Mouse (Mus musculus) T-cell, adult 2 months (primary cell): ENCODE data around the gene Slc10a7.
"Not testable (repeated sequence)": the region's sequence is repeated elsewhere in the genome, so short reads cannot be mapped to it uniquely, and the experiment has no call there.

Experiments
- DNase-seq: peaks from one replicate; pipeline ENCODE4 v3.0.0; 2022; ENCODE audit warnings: low spot score

The Slc10a7 gene

DNA sequence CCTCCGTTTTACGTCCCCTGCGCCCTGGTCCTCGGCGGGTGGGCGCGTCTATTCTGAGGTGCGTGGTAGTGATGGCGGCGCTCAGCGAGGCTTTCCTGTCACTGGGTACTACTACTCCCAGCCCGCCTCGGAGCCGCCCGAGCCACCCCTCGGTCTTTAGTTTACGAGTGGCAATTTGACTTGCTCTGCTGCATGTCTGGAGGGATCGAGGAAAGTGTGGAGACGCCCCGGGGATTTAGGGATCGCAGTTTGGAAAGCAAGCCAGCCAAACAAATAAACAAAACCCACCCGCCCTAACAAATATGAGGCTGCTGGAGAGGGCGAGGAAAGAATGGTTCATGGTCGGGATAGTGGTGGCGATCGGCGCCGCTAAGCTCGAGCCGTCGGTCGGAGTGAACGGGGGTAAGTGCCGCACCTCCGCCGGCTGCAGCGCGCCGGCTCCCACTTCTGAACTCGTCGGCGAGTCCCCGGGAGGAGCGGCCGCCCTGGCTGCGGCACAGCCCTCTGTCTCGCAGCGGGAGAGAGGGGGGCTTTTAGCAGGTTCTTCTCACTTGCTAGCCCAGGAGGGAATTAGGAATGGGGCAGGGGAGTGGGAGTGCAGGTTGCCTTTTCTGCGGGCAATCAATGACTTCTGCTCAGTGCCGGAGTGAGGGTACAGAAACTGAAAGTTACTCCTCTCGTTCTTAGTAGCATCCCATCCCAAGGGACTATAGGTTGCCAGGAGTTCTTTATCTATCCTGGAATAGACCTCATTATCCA lies at the start of gene Slc10a7:
Gene Slc10a7 (plus strand): TSS at position 74 of the 759 bp plus-strand sequence.
- DNase-seq, result peak; percentile 81

DNA sequence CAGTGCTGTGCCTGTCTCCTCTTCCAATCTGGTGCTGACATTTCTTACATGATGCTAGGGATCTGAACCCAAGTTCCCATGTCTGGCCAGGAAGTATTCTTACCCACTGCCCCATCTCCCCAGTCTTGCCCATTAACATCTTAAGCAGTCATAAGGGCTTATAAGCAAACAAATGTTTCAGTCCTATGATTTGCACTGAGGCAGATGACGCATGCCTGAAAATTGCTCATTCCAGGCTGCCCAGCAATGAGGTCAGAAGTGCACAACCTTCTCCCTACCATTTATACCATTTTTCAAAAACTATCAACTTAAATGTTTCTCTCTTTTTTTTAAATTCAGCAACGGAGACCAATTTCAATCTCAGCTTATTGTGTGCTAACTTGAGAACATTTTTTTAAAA lies 45.2 kb upstream of the Slc10a7 start:
- no peak for DNase-seq

DNA sequence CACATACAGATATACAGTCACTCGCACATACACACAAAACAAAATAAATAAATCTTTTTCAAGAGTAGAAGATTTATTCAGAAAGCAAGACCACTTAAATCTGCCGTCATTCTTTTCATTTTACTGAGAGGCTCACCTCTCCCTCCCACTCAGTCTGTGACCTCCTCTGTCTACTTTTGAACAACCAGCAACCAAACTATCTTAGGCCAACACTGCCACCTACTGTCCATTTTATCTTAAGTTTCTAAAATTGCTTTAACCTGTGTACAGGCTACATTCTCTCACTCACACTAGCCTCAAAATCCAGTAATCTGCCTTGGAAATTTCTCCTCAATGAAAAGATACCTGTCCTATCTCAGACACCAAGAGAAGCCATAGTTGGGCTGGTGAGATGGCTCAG lies 41.3 kb upstream of the Slc10a7 start:
- DNase-seq, result no peak

DNA sequence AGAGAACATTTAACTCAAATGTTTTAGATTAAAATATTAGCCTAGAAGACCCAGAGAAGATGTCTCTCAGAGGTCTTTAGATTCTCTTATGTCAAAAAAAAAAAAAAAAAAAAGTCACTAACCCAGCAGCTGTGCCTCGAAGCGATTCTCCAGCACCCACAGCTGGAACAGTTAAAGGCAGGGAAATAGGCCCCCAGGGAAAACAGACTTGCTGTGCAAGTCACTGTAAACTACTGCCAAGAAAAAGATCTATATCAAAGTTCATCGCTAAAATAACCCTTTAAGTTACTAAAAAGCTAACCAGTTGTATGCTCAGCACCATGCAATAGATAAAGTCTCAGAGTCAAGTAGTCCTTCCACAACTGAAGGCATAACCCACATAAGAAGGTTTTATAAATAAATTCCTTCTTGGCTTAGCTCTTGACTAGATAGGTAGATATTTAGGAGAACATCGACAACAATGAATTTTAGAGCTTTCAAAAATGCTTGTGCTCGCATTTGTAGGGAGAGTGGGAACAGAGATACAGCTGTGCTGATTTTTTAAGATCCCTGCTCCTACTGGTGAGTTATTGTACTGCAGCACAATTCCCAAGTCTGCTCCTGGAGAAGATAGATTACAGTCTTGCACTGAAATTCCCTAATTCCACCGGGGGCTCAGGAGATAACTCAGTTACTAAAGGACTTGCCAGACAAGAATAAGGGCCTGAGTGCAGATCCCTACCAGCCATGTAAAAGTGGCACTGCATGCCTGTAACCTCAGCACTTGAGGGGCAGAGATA lies 31.9 kb upstream of the Slc10a7 start:
- no peak for DNase-seq

DNA sequence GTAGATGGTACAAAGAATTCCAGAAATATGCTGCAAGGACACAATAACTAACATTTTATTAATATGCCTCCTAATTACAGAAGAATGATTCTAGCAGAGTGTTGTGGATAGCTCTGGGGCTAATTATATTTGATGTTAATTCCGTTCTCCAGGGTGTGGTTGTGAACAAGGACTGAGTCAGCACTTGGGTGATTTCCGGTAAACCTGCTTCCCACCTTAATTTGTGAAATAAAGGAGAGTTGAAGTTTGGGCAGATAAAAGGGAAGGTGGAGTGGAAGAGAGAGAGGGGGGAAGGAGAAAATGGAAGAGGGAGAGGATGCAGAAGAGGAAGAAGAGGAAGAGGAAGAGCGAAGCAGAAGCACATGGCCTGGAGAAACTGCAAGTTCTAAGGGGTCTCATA lies 19.4 kb upstream of the Slc10a7 start:
- no peak for DNase-seq

DNA sequence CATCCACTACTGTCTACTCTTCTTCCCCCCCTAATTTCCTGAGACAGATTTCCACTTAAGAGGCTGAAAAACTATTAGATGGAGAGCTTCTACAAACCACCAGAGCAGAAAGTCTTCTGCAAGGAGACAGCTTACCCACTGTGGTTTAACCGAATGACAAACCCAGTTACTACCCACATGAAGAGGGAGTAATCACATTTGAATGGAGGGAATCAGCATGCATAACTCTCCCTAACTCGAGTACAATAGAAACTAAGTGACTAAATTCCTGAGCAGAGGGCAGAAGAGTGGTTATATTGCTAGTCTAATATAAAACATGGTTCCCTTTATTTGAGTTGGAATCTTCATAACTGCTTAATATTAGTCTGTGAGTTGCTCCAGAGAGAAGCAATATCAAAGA lies 16.1 kb upstream of the Slc10a7 start:
- no peak for DNase-seq

DNA sequence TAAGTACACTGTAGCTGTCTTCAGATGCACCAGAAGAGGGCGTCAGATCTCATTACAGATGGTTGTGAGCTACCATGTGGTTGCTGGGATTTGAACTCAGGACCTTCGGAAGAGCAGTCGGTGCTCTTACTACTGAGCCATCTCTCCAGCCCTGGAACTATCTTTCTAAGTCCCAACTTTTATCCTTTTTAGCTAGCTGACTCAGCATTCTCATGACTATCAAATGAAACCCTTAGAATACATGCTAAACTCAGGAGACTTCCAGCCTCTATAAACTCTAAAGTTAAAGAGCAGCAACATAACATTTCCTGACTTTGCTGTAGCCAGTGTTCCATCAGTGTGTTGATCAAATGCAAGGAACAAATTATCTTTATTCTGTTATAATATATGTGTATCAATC lies 12.9 kb upstream of the Slc10a7 start:
- DNase-seq, result not testable (repeated sequence)

DNA sequence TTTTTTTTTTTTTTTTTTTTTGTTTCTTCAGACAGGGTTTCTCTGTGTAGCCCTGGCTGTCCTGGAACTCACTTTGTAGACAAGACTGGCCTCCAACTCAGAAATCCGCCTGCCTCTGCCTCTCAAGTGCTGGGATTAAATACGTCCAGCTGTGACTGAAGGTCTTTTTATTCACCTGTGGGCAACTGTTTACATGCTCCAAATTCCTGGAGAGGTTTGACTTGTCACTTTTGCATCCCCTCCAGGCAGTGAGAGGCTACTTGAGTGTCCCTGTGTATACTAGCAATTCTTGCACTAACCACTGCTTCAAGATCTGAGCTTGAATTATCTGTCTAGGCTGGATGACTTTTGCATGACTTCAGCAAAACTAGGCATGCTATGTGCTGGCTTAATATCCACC lies 6.4 kb upstream of the Slc10a7 start:
- DNase-seq, result no peak

DNA sequence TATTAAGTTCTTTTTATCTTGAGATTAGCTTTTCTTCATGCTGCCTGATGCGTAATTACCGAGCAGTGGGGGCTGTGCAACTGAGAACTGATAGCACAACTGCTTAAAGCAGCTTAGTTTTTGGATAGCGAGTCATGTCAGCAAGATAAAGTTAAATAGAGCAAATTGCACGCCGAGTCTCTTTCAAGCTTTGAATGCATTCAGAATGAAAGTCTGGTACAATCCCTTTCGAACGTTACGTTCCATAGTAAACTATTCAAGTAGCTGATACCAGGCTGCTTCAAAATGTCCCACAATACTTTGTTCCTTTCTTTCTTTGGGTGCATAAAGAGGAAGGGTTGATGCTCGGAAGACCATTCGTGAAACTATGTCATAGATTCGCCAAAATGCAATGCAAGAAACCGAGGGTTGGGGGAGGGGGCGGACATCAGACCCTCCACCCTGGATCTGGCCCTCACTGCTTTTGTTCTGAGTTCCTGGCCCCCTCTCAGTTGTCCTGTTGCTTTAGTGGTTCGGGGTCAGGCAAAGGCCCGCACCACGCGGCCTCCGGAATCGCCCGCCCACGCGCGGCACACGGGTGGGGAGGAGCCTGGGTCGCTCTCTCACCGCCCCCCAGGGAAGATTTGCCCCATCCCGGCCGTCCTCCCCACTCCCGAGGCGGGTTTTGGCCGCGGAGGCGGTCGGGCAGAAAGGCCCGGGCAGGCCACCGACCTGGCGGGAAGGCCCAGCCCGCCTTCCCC lies 997 bp upstream of the Slc10a7 start:
- peak; percentile 59 for DNase-seq

DNA sequence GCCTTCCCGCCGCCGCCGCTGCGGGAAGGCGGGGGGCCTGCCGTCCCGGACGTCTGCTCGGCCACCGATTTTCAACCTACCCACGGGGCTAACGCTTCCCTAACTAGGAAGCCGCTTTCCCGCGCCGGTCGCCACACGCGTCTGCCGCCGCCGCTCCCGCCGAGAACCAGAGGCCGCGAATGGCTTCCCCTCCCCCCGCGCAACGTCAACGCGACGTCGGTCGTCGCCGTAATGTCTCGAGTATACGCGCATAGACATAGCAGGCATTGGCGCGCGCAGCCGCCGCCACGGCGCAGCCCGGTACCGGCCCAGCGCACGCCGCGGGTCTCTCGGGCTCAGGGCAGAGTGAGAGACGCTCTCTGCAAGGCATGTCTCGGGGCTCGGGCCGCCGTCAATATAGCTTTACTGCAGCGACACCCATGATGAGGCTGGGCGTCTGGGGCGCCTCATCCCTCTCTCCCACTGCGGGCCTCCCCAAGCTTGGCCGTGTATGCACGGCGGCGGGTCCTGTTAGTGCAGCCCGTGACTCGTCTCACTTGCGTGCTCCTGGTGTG lies 350 bp upstream of the Slc10a7 start, which contains the start of gene Rbmxl1:
Gene Rbmxl1 (minus strand): TSS at position 180 of the 554 bp plus-strand sequence.
- DNase-seq, result peak; percentile 83

DNA sequence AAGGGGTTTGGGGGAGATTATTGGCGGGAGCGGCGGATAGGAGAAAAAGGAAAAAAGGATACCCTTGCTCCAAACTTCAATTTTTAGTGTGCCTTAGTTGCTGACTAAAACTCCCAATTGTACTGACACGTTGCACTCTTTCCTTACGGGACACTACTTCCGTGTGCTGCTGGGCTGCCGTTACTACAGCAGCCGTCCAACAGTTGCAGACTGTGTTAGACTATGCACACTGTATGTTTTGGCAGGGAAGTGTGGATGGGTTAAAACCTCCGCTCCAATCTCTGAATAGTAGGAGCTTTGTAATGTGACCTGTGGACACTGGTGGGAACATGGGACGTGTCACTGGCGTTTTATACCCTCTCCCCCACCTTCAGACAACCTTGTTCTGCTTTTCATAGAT lies 948 bp downstream of the Slc10a7 start:
- no peak for DNase-seq

DNA sequence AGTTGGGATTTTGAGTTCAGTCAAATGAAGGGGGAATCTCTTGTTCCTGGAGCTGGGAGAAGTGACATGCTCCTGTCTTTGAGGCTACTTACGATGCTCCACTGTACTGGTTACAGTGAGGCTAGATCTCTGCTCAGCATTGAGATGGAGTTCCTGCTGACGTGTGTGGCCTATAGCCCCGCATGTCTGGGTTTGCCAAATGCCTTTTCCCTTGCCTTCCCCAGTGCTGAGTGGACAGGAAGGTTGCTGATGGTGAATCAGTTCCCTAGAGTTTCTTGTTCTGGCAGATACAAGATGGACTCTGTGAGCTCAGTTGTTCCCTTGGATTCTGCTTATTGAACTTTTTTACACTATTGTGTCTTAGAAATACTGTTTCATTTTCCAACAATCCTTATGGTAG lies 1.8 kb downstream of the Slc10a7 start:
- no peak for DNase-seq

DNA sequence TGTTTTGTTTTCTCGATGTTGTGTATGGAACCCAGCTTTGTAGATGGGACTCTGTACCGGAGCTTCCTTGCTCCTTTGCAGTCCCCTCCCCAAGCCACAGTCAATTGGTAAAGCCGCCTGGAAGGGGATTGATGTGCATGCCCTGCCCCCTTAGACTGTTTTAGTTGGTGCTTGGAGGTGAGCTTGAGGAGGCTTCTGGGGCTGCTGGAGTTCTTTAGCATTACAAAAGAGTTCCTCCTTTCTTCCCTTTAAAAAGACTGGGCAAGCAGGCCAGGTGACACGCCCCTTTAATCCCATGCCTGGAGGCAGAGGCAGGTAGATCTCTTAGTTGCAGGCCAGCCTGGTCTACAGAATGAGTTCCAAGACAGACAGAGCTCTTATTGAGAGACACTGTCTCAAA lies 4.0 kb downstream of the Slc10a7 start:
- no peak for DNase-seq

DNA sequence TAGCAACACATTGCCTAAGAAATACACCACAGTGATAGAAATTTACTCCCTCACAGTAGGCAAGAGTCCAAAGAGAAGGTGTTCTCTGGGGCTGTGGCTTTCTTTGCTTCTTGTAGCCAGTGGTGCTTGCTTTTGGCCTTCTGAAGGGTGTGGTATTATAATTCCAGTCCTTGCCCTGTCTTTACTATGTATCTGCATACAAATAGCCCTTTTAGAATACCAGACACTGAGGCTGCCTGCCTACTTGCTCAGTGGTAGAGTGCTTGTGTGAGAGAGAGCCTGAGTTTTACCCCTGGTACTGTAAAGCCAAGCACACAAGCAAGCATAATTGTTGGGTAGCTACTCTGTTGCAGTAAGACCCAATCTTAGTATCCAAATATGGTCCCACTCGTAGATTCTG lies 5.6 kb downstream of the Slc10a7 start:
- DNase-seq, result no peak

DNA sequence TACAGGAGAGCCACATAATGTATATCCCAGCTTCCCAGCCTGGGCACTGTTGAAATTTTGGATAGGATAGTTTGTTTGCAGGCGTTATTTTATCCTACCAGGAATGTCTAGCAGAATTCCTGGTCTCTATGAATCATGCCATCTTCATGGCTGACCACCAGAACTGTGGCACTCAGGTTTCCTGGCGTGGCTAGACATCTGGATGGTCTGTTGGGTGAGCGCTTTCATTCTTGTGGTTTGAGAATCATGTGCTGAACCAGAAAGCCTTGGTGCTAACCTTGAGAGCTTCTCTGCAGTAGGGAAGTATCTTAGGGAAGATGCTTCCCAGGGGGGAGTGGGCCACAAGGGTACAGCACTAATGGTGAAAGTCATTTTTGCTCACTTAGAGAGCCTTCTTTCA lies 6.0 kb downstream of the Slc10a7 start:
- no peak for DNase-seq

DNA sequence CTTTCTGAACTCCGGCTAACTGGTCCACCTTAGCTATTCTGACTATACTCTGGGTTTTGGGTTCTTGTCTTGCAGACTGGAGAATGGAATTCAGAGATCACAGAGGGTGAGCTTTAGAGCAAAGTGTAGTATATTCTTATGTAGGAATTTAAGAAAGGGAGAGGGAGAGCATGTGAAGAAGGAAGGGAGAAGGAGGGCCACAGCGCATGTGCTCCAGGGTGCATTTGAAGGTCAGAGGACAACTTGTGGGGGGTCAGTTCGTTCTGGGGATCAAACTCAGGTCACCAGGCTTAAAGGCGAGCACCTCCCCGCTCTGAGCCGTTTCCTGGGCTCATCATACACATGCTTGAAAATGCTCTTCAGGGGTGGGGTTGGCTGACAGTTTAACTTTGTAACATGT lies 24.8 kb downstream of the Slc10a7 start:
- DNase-seq, result no peak

DNA sequence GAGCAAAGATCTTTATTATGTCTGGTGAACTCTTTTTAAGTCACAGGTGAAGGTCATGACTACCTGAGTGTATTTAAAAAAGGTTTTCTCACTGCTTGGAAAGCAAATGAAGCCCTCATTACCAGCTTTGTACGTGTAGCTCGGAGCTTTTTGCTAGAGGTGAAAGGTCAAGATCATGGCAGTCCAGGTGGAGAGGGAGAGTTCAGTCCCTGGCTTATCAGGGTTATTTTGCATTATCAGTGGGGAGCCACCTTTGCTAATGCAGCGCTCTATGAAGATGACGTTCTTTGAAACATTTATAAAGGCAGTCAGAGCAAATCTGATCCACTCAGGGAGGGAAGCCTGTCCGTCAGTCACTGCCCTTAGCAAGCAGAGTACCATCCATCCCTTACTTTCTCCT lies 27.6 kb downstream of the Slc10a7 start:
- DNase-seq, result no peak

DNA sequence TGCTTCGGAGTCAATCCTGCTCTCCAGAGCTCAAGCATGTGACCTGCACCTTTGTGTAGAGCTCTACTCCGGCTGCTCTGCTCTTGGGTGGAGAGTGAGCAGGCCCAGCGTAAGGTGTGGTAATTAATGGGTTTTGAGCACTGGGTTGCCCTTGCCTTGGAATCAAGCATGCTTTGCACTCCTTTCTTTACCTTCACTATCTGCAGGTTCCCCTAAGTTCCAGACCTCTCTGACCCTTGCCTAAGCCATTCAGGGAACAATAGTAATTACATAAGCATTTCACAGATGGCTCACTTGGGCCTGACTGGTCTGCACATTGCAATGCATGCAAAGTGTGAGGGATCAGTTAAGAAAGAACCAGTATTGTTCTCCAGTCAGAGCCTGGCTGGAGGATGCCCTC lies 28.6 kb downstream of the Slc10a7 start:
- DNase-seq, result no peak

DNA sequence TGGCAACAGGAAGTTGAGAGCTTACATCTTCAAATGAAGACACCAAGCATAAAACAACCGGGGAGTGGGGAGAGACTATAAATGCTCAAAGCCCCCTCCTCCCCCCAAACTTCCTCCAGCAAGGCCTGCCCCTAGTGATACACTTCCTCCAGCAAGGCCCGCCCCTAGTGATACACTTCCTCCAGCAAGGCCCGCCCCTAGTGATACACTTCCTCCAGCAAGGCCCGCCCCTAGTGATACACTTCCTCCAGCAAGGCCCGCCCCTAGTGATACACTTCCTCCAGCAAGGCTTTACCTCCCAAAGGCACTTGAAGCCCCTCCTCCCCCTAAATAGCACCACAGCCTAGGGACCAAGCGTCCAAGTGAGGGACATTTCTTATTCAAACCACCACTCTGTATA lies 33.5 kb downstream of the Slc10a7 start:
- peak; percentile 11 for DNase-seq

DNA sequence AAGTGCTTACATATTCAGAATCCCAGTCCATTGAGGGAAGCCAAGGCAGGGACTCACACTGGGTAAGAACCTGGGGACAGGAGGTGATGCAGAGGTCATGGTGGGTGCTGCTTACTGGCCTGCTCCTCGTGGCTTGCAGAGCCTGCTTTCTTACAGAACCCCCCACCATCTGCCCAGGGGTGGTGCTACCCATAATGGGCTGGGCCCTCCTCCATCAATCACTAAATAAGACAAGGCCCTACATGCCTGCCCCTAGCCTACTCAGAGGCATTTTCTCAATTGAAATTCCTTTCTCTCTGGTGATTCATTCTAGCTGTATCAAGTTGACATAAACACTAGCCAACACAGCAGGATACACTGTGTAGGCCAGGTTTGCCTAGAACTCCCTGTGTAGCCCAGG lies 34.5 kb downstream of the Slc10a7 start:
- DNase-seq, result no peak

DNA sequence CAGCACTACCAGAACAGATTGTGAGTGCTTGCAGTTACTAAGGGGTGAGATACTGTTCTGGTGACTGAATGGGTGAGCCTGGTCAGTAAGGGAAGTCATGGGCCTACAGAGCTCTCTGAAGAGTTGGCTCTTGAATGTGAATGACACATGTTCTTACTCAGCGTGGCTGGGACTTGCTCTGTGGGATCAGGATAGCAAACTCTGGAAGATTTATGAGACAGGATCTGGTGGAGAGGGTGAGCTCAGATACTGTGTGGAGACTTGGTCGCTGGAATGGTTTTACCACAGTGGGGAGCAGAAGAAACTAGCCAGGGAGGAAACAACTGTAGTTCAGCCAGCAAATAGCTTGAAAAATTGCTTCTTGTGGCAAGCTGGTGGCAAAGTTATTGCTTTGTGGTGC lies 35.4 kb downstream of the Slc10a7 start:
- DNase-seq, result no peak

DNA sequence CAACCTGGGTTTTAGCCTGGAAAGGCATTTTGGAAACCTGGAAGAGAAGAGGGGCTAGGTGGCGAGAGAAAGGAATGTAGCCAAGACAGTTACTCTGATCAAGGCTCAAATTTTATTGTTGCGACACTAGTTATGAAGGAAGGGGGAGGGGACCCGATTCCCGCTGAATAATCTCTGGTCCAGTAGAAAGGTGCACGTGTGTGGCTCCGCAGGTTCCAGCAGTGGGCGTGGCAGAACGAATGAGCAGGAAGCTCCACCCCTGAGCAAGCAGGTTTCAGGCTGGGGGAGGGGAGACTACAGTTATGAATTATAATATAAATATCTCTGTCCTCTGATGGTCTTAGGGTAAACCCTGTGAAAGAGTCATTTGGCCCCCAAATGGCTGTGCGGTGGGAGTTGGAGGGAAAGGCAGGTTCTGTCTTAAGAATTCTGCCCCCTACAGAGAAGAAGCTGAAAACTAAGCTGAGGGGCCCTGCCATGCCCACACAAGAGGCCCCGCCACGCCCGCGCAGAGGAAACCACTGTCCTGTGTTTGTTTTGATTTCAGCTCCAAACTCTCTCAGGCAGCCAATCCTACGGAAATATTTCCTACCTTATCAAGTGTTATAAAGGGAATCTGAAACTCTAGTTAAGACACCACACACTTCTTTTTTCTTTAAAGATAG lies 36.1 kb downstream of the Slc10a7 start:
- DNase-seq, result not testable (repeated sequence)
